Mouse (Mus musculus) heart, postnatal 36 days (tissue): ENCODE measurements around the gene Gpam. TPM values are rescaled to one million over a fixed set of nuclear protein-coding genes. Genes with fewer than 3 reads are reported as not detected.

Experiments used
- DNase-seq, 2 experiments: peaks; one replicate each; pipeline ENCODE4 v3.0.0; 2021 to 2022
- intact Hi-C: fragments of 180-260 bp; cut with DNase I; formaldehyde crosslinking; loops from one replicate; pipeline ENCODE4 v1.15.1; 2025
- total RNA-seq, 2 experiments: library from RNA; stranded (reverse); gene quantifications; 2 replicates each; pipeline ENCODE4 v1.2.3; 2021

Gpam gene
- total RNA-seq, 2 experiments from 2014 or later, result 210 to 250 TPM

GRCm38 (mm10) chr19:55143391-55144300 lies 16.6 kb upstream of the Gpam start:
- DNase-seq, result no peak
- intact Hi-C loops, result no loop called here

DNA sequence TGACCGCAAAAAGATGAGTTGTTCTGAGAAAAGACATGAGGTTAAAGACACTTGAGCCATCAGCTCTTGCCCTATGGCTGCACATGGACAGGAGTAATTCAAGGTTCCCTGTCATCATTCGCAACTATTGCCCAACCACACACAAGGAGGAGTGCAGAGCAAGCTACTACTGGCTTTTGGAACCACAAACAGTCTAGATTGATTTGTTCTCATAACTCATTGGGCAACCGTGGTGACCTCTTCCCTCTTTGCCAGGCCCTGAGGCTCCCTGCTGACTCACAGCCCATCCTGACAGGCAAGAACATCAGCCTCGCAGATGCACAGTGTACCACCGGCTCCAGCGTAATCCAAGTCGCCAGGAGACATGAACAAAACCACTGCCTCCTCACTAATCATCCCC lies 12.3 kb upstream of the Gpam start:
- DNase-seq, result no peak
- intact Hi-C loops, result no loop called here

DNA sequence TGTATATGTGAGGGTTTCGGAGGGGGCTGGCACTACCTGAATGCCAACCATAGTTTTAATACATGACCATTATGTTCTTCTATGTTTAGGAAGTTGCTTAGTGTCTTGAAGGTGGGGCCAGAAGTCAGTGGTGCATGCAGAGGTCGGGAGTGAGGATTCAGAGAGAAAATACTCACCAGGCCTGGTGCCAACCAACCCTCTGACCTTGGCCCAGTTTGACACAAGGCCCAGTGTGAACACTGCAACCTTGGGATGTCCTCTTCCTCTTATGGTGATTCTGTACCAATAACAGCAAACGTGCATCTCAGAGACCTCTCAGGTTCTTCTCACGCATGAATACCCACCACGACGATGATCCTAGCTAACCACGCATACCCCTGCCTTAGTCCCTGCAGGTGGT lies 11.5 kb upstream of the Gpam start:
- intact Hi-C loops, result no loop called here
- DNase-seq, result no peak

GRCm38 (mm10) chr19:55137884-55138283 lies 10.8 kb upstream of the Gpam start:
- intact Hi-C loops, result no loop called here
- DNase-seq, result no peak

DNA sequence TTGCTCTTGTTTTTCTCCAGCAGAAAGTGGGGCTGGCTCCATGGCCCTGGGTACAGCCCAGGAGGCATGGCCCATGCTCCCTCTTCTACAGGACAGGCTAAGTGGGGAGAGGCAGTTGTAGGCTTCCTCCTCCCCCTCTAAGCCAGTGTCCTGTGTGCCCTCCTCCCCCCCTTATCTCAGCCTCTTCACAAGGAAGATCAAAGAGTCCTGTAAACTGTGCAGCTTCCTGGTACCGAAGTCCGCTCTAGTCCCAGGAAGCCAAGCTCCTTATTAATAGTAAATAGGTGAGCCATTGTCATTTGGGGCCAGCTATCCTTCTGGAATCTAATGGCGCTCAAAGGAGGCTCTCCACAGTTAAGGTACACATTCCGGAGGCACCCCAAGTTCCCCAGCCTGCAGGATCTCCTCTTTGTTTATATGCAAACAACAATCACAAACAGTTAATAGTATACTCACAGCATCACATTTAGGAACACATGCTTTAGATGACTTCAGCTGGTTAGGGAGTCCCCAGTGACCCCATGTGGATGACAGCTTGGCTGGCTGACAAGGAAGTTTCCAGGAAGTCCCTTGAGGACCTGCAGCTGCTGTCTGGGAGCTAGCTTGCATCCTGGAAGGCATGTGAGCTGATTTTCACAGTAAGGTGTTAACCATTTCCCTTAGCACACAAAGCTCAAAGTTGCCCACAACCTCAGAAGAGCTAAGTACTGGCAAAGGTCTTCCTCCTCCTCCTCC lies 9.8 kb upstream of the Gpam start:
- intact Hi-C loops, result no loop called here
- DNase-seq, result peak; percentile 47 to 67

DNA sequence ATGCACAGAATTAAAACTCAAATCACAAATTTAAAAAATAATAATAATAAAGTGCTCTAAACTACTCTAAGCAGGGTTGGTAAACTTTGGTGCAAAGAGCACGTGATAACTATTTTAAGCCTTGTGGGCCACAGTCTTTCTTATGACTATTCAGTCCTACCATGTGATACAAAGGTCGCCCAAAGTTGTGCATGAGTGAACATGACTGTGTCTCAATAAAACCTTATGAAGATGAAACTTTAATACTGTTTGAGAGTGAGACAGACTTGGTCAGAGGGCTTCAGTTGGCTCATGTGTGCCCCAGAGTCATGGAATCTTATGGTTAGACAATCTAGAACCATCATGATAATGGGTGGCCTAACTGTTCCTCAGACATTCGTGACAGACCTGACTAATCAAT lies 8.9 kb upstream of the Gpam start:
- intact Hi-C loops, result no loop called here
- DNase-seq, result no peak

DNA sequence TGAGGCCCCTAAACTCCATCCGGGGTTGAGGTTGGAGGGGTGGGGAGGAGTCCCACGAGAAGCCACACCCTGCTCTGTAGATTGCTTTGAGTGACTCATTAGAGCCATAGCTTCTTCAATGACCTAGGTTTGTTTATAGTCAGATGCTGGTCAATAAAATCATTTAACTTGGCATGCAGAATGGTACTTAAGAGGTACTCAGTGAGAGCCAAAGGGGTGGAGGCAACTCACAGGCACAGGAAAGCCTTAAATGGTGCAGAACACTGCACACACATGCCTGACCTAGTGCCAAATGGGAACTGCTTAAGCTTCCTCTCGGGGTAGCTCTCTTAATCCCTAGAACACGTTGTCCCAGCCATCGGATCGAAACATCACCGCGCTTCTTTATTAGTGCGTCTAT lies 7.5 kb upstream of the Gpam start:
- no peak for DNase-seq

GRCm38 (mm10) chr19:55132476-55132875 lies 5.4 kb upstream of the Gpam start:
- no peak for DNase-seq
- intact Hi-C loops, result no loop called here

More for the DNA sequence above, 7.5 kb upstream of the Gpam start:
- intact Hi-C loops, result no loop called here

GRCm38 (mm10) chr19:55131747-55132146 lies 4.7 kb upstream of the Gpam start:
- intact Hi-C loops, result no loop called here
- DNase-seq, result no peak

DNA sequence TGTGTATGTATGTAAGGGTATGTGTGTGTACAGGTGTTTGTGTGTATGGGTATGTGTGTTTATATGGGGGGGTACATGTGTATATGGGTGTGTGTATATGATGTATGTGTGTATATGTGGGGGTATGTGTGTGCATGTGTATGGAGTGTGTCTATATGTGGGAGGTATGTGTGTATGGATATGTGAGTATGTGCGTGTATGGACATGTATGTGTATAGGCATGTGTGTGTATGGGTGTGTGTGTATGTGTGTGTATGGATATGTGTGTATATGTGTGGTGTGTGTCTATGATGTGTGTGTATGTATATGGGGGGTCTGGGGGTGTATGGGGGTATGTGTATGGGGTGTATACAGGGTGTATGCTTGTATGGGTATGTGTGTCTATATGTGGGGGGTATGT lies 1.4 kb upstream of the Gpam start:
- DNase-seq, result no peak
- intact Hi-C loops, result no loop called here

- DNase-seq, result no peak
- intact Hi-C loops, result no loop called here
These were observed 1.6 kb downstream of the Gpam start for GRCm38 (mm10) chr19:55125456-55125855.

GRCm38 (mm10) chr19:55123001-55123536 lies 4.0 kb downstream of the Gpam start:
- intact Hi-C loops, result no loop called here
- DNase-seq, result no peak

GRCm38 (mm10) chr19:55122351-55122980 lies 4.6 kb downstream of the Gpam start:
- DNase-seq, result no peak
- intact Hi-C loops, result no loop called here

DNA sequence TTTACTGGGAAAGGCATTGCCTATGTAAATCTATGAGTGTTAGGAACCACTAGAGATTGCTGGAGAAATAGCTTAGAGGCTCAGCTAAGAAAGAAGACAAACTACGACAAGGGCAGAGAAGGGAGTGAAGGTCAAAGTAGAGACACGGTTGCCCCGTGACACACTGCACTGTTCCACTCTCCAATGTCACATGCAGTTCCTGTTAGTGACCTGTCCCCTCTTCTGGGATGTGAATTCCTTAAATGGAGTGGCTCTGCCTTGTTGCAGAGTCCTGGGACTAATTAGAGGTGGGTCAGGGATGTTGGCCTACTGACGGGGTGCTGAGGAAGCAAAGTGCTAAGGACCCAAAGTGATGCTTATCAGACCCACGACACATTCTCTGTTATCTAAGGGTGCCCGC lies 5.2 kb downstream of the Gpam start:
- DNase-seq, result no peak
- intact Hi-C loops, result no loop called here

- no peak for DNase-seq
- intact Hi-C loops, result no loop called here
These were observed 6.4 kb downstream of the Gpam start for GRCm38 (mm10) chr19:55120518-55121244.

DNA sequence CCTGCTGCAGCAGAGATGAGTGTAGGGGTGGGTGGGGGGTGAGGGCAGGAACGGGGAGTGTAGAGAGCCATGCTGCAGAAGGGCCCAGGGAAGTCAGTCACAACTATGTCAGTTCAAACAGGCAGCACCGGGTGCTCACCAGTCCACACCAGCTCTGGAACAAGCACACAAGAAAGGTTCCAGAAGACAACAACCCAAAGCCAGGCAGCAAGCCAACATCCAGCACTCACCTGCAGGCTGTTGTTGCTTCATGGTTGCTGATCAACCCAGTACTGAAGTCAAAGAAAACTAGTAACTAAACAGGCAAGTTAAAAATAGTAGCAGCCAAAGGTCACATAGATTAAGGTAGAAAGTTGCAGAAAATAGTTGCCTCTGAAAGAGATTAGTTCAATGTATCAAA lies 7.5 kb downstream of the Gpam start:
- intact Hi-C loops, result no loop called here
- no peak for DNase-seq

- intact Hi-C loops, result no loop called here
- no peak for DNase-seq
These were observed 9.0 kb downstream of the Gpam start for GRCm38 (mm10) chr19:55117991-55118390.

DNA sequence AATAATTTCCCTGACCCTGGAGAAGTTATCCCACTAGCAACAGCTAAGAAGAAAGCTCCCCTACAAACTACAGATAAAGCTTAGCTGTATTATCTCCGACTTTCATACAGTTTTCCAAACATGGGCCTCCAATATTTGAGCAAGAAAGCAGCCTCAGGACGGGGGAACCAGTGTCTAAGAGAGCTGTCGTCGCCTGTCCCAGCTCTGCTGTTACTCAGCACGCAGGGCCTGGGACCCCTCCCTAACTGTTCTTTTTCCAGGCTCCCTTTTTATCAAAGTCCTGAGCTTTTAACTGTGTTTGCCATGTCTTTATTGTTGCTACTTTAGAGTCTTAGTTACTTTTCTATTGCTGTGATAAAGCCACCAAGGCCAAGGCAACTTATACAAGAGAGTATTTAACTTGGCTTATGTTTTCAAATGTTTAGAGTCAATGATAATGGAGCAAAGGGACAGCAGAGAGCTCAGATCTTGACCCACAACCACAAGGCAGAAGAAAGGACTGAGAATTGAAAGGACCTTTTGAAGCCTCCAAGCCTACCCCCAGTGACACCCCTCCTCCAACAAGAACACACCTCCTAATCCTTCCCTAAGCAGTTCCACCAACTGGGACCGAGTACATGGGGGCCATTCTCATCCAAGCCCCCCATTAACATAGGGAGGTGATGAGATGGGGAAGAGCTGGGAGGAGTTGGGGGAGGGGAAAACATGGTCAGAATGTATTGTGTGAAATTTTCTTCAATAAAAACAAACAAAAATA lies 9.8 kb downstream of the Gpam start:
- no peak for DNase-seq
- intact Hi-C loops, result no loop called here

DNA sequence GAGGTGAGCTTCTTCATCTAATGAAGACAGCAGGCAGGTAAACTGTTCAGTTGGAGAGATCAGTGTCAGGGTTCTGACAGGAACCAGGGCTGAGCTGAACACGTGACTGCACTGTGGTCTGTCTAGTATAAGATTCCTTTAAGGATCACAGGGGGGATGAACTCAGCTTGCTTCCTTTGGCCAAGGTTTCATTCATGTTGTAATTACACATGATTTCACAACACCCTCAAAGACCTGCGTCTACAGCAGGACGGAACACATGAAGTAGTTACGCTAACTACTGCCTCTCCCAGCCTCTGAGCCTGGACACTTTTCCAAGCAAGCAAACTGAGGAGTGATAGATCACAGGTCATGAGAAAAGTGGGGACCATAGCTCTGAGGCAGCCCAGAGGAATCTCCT lies 11.5 kb downstream of the Gpam start:
- intact Hi-C loops, result no loop called here

More for the DNA sequence above, 11.5 kb downstream of the Gpam start:
- no peak for DNase-seq
